Mouse (Mus musculus) cerebellum, adult 2 months (tissue): ENCODE data around the gene March8.

Source experiments
- CTCF ChIP-seq: fragments of 200-500 bp; IDR thresholded peaks from 2 replicates; pipeline ENCODE4 v1.5.1; 2011; ENCODE audit warnings: low read depth, mild to moderate bottlenecking, control low read depth, low read length, moderate library complexity, borderline replicate concordance; ENCODE audit not compliant: insufficient read depth
- POLR2A ChIP-seq: fragments of 200-500 bp; IDR thresholded peaks from 2 replicates; pipeline ENCODE4 v1.6.1; 2011; ENCODE audit warnings: low read length, control low read depth, borderline replicate concordance; ENCODE audit not compliant: insufficient read depth

DNA sequence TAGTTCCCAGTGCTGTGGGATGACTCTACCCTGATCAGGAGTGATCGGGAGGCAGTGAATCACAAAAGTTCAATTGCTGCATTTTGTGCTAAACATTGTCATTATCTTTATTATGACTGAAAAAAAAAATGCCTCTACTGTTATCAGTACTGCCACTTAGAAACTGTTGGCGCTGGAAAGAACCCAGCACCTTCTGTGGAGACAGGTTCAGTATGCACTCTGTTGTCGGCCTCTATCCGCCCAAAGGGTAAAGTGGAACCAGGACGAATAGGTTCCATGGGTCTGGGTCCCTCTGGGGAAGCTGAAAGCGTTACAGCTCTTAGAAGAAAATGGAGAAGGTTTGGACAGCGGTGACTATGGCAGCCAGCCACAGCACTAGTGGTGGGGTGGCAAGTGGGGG, 41.1 kb downstream of the March8 start:
- no peak for TF ChIP-seq POLR2A
- no peak for TF ChIP-seq CTCF
